Mouse (Mus musculus) forebrain, embryonic 12.5 days (tissue): ENCODE measurements around the gene Rtkn. TPM values are rescaled to one million over a fixed set of nuclear protein-coding genes. Genes with fewer than 3 reads are reported as not detected.

Experiments used
- ATAC-seq: fragments of 200-750 bp; cut with Nextera tagmentation; 2 replicates; pipeline ENCODE4 v1.8.0; 2017; ENCODE audit warnings: moderate TSS enrichment; ENCODE audit not compliant: low FRiP score
- H3K27ac ChIP-seq: fragments of 300-500 bp; sonication (generic); 2 replicates; pipeline ENCODE4 v1.5.1; 2016; ENCODE audit warnings: mild to moderate bottlenecking
- H3K27me3 ChIP-seq: fragments of 300-500 bp; sonication (generic); 2 replicates; pipeline ENCODE4 v1.6.1; 2016; ENCODE audit warnings: mild to moderate bottlenecking
- H3K36me3 ChIP-seq: fragments of 300-500 bp; sonication (generic); replicated peaks from 2 replicates; pipeline ENCODE4 v1.6.1; 2016; ENCODE audit warnings: mild to moderate bottlenecking
- H3K4me1 ChIP-seq: fragments of 300-500 bp; sonication (generic); 2 replicates; pipeline ENCODE4 v1.6.1; 2016
- H3K4me2 ChIP-seq: fragments of 300-500 bp; sonication (generic); 2 replicates; pipeline ENCODE4 v1.6.1; 2016; ENCODE audit warnings: mild to moderate bottlenecking, moderate library complexity
- H3K4me3 ChIP-seq: fragments of 300-500 bp; sonication (generic); replicated peaks from 2 replicates; pipeline ENCODE4 v1.5.1; 2016; ENCODE audit warnings: mild to moderate bottlenecking
- H3K9ac ChIP-seq: fragments of 300-500 bp; sonication (generic); 2 replicates; pipeline ENCODE4 v1.6.1; 2016; ENCODE audit warnings: mild to moderate bottlenecking
- H3K9me3 ChIP-seq: fragments of 300-500 bp; sonication (generic); 2 replicates; pipeline ENCODE4 v1.6.1; 2016
- WGBS: fragments of 180-500 bp; shearing (Covaris S2); methylation state at CpG from one replicate; pipeline ENCODE4 v1.1.7; 2016; 5-methylcytosine and 5-hydroxymethylcytosine counted together
- polyA plus RNA-seq: library from polyadenylated mRNA; unstranded; fragments of >200 nt; fragmentation: Nextera tagmentation; extraction: Ambion mirVana; gene quantifications from 2 replicates; pipeline ENCODE4 v1.2.1, GENCODE M21; 2016

Rtkn gene
- polyA plus RNA-seq, 1 experiment from 2014 or later, result 19.9 TPM

DNA sequence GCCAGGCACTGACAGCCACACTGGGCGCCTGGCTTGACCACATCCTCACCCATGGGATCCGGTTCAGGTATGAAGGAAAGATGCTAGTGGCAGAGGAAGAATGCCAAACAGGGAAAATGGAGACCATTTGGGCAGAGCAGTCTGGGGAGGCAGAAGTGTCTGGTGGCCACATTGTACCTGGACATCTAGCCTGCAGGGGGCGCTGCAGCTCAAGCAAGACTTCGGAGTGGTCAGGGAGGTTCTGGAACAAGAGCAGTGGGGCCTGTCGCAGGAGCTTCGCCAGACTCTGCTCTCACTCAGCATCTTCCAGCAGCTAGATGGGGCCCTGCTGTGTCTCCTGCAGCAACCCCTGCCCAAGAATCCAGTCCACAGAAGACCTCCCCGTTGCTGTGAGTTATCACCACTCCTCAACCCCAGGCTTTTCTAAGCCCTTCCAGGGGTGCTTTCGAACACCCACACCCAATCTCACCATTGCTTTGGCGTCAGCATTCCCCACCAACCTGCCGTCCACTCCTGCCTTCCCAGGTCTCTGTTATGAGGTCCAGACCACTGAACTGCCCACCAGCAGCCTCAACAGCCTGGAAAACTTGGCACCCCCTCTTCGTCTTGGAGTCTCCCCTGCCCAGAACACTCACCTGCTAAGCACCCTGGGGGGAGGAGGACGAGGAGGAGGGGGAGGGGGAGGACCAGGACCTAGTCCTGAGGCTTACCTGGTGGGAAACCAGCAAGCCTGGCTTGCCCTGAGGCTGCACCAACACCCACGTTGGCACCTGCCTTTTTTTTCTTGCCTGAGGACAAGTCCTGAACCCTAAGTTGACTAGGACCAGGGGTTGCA lies 27.5 kb upstream of the Rtkn start:
- Histone ChIP-seq H3K36me3 (peaks cover 5% of the 10 kb centered on the region; the same call in 1 of the 2 replicates), H3K9ac (peak overlapping the region; percentile 89; the same call in 1 of the 2 replicates), H3K4me3 (peak overlapping the region; percentile 91), H3K4me2 (peak overlapping the region; percentile 90), H3K4me1 (peaks cover 31% of the 10 kb centered on the region), H3K9me3 (no peaks in the 10 kb centered on the region), H3K27ac (0 out of 2 replicates have a peak overlapping the region, but pooled peaks have one; percentile 78), H3K27me3 (peaks cover 8% of the 10 kb centered on the region)
- ATAC-seq, result peak; percentile 51; the same call in 1 of the 2 replicates
- 35% methylated on average over 13 of the region's 13 CpGs for WGBS

DNA sequence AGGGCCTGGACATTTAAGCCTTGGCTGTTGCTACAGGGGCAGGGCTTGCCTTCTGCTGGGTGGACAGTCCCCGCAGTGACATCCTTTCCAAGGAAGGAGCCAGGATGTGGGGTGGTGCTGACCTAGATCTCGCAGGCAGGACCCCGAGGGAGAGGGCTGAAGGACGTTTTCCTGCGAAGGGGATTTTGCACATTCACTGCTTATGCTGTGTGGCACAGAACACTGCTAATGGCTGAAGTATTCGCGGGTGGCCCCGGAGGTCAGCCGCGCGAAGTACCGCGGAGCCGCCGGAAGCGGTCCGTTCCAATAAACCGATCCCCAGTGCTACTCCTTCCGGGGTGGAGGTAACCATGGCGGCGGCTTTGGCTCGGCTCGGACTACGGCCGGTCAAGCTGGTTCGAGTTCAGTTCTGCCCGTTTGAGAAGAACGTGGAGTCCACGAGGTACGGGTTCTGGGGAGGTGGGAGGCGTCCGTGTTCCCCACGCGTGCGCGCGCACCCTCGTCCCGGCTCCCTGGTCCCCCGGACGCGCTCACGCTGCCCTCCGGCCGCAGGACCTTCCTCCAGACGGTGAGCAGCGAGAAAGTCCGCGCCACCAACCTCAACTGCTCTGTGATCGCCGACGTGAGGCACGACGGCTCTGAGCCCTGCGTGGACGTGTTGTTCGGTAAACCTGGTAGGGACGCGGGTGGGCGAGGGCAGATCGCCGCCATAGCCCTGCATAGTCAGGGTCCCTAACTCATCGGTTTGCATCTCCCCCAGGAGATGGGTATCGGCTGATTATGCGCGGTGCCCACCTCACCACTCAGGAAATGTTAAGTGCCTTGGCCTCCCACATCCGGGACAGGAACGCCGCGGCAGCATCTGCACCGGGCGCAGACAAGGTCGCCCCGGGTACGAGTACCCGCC lies 26.2 kb upstream of the Rtkn start, which contains the start of gene Mrpl53:
Gene Mrpl53, plus strand, starts transcription at position 279 of the 907 bp plus-strand sequence.
- peak; percentile 86 for ATAC-seq
- no peaks in the 10 kb centered on the region for H3K27me3 ChIP-seq
- H3K9ac ChIP-seq, result peak within 1 kb of the TSS; percentile 89
- WGBS, result under 1% methylated on average over 76 of the region's 76 CpGs
- H3K4me3 ChIP-seq, result peak within 1 kb of the TSS; percentile 91
- no peaks in the 10 kb centered on the region for H3K9me3 ChIP-seq
- H3K27ac ChIP-seq, result peak within 1 kb of the TSS; percentile 78
- H3K4me2 ChIP-seq, result peak within 1 kb of the TSS; percentile 90
- peaks cover 23% of the 10 kb centered on the region for H3K4me1 ChIP-seq
- H3K36me3 ChIP-seq, result peaks cover 5% of the 10 kb centered on the region; the same call in 1 of the 2 replicates

DNA sequence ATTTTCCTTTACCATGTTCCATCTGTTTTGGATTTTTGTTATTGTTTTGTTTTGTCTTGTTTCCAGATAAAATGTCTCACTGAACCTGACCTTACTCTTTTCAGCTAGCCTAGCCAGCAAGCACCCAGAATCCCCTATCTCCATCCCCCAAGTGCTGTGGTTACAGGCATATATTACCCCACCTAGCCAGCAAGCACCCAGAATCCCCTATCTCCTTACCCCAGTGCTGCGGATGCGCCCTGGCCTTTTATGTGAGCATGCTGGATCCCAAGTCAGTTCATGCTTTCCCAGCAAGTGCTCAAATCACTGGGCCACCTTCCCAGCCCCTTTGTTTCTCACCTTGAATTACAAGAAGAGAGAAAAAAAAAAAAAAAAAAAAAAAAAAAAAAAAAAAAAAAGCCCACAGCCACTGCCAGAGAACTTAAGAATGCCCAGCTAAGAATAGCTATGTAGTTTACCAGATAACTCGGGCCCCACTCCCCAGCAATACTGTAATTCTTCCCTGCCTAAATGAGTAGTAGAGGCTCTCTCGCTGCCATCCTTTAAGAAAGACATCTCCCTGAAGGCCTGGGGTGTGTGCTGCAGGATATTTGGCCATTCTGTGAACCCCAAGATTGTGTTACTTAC lies 23.6 kb upstream of the Rtkn start:
- no peak for ATAC-seq
- 86% methylated on average over 4 of the region's 4 CpGs for WGBS

DNA sequence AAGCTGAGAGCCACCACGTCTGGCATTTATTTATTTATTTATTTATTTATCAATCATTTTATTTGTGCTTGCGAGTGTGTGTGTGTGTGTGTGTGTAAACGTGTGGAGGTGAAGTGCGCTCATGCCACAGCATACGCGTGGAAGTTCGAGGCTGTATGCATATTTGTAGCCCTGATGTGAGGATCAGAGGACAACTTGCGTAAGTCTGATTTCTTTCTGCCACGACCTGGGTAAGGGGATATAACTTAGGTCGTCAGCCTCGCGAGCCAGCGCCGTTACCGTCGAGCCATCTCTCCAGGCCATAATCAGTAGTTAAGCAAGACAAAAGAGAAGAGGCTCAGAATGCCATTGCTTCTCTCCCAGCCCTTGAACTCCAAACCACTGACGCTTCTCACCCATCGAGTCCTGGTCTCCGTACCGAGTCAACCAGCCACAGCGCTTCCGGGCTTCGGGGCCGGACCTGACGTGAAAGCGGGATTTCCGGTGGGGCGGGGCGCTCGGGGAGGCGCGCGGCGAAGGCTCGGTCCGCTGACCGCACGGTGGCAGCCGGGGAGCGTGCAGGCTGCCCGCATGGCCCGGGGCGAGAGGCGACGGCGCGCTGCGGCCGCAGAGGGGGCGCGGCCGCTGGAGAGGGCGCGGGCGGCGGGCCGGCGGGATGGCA lies 20.1 kb upstream of the Rtkn start, which contains the start of gene Mogs:
Gene Mogs, plus strand, starts transcription at position 486 of the 661 bp plus-strand sequence.
- Histone ChIP-seq H3K9ac (peak within 1 kb of the TSS; percentile 92), H3K4me1 (peaks cover 42% of the 10 kb centered on the region), H3K36me3 (peaks cover 34% of the 10 kb centered on the region), H3K27me3 (no peaks in the 10 kb centered on the region), H3K27ac (peak within 1 kb of the TSS; percentile 79), H3K4me2 (peak within 1 kb of the TSS; percentile 96), H3K4me3 (peak within 1 kb of the TSS; percentile 83), H3K9me3 (no peaks in the 10 kb centered on the region)
- WGBS, result 2% methylated on average over 45 of the region's 58 CpGs
- ATAC-seq, result peak; percentile 92

More for the DNA sequence above, 23.6 kb upstream of the Rtkn start:
- Histone ChIP-seq H3K4me2 (no peak overlapping the region), H3K27me3 (no peaks in the 10 kb centered on the region), H3K36me3 (peaks cover 5% of the 10 kb centered on the region; the same call in 1 of the 2 replicates), H3K9ac (no peak overlapping the region), H3K9me3 (no peaks in the 10 kb centered on the region), H3K4me1 (peaks cover 39% of the 10 kb centered on the region), H3K4me3 (no peak overlapping the region), H3K27ac (no peak overlapping the region)

DNA sequence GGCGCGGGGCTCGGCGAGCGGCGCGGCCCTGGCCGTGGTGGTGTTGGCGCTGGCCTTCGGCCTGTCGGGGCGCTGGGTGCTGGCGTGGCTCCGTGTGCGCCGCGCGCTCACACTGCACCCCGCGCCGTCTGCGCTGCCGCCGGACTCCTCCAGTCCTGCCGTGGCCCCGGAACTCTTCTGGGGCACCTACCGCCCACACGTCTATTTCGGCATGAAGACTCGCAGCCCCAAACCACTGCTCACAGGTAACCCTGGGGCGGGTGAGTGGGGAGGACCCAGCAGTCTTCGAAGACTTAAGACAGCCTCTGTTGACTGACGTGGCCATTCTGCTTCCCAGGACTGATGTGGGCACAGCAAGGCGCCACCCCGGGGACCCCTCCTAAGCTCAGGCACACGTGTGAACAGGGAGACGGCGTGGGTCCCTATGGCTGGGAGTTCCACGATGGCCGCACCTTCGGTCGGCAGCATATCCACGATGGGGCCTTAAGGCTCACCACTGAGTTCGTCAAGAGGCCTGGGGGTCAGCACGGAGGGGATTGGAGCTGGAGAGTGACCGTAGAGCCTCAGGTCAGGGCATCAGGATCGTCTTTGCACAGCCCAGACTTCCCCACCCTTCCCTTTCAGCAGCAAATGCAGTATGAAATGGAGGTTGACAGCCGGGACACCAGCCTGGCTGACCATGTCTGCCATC lies 19.4 kb upstream of the Rtkn start:
- Histone ChIP-seq H3K27me3 (no peaks in the 10 kb centered on the region), H3K4me3 (peak overlapping the region; percentile 83), H3K4me2 (peak overlapping the region; percentile 96), H3K9ac (peak overlapping the region; percentile 92), H3K9me3 (no peaks in the 10 kb centered on the region), H3K4me1 (peaks cover 44% of the 10 kb centered on the region), H3K36me3 (peaks cover 34% of the 10 kb centered on the region), H3K27ac (peak overlapping the region; percentile 79)
- WGBS, result 3% methylated on average over 27 of the region's 48 CpGs
- peak; percentile 75 for ATAC-seq

DNA sequence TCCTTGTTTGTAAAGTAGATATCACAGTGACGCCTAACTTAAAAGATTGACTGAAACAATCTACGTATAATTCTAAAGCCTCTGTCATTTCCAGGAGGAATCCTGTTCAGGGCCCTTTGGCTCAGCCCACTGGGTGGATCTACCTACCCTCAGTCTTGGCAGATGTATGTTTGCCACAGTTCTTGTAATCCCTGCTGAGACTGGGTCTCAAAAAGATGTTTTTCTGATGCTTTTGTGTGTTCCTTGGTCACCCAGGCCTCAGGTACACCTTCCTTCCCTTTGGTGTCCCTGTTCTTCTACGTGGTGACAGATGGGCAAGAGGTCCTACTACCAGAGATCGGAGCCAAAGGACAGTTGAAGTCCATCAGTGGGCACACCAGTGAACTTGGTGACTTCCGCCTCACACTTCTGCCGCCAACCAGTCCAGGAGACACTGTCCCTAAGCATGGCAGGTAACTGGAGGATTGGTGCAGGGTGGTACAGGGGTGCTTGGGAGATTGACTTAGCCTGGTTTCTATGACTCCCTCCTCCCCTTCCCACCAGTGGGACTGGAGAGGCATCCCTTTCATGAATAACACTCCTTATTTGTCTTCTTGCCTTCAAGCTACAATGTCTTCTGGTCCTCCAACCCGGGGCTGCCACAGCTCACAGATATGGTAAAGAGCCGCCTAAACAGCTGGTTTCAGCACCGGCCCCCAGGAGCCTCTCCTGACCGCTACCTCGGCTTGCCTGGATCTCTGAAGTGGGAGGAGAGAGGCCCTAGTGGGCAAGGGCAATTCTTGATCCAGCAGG lies 18.7 kb upstream of the Rtkn start:
- Histone ChIP-seq H3K27ac (no peak overlapping the region), H3K4me1 (peaks cover 44% of the 10 kb centered on the region), H3K4me2 (peak overlapping the region; percentile 96), H3K4me3 (peak overlapping the region; percentile 83), H3K9me3 (no peaks in the 10 kb centered on the region), H3K27me3 (no peaks in the 10 kb centered on the region), H3K9ac (peak overlapping the region; percentile 92), H3K36me3 (peaks cover 29% of the 10 kb centered on the region)
- 88% methylated on average over 11 of the region's 11 CpGs for WGBS
- ATAC-seq, result no peak

DNA sequence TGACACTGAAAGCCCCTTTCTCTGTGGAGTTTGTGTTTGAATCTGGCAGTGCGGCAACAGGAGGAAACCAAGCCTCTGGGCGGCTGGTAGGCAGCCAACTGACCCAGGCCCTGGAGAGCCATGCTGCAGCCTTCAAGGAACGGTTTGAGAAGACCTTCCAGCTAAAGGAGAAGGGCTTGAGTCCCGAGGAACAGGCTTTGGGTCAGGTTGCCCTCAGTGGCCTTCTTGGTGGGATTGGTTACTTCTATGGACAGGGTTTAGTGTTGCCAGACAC lies 18.2 kb upstream of the Rtkn start:
- WGBS, result 91% methylated on average over 4 of the region's 4 CpGs
- Histone ChIP-seq H3K27ac (no peak overlapping the region), H3K9me3 (no peaks in the 10 kb centered on the region), H3K36me3 (peaks cover 29% of the 10 kb centered on the region), H3K4me2 (peak overlapping the region; percentile 6; the same call in 1 of the 2 replicates), H3K4me3 (peak overlapping the region; percentile 83; the same call in 1 of the 2 replicates), H3K9ac (no peak overlapping the region), H3K27me3 (no peaks in the 10 kb centered on the region), H3K4me1 (peaks cover 45% of the 10 kb centered on the region)
- ATAC-seq, result no peak

DNA sequence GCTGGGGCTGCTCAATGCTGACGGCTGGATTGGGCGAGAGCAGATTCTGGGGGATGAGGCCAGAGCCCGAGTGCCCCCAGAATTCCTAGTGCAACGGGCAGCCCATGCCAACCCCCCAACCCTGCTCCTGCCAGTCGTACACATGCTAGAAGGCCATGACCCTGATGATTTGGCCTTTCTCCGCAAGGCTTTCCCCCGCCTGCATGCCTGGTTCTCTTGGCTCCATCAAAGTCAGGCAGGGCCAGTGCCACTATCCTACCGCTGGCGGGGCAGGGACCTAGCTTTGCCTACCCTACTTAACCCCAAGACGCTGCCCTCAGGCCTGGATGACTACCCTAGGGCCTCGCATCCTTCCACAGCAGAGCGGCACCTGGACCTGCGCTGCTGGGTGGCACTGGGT lies 17.6 kb upstream of the Rtkn start:
- no peak overlapping the region for H3K4me3 ChIP-seq
- peaks cover 29% of the 10 kb centered on the region for H3K36me3 ChIP-seq
- H3K27ac ChIP-seq, result no peak overlapping the region
- no peaks in the 10 kb centered on the region for H3K27me3 ChIP-seq
- ATAC-seq, result no peak
- H3K9me3 ChIP-seq, result no peaks in the 10 kb centered on the region
- H3K9ac ChIP-seq, result no peak overlapping the region
- H3K4me2 ChIP-seq, result no peak overlapping the region
- WGBS, result 91% methylated on average over 13 of the region's 13 CpGs
- H3K4me1 ChIP-seq, result peaks cover 50% of the 10 kb centered on the region

DNA sequence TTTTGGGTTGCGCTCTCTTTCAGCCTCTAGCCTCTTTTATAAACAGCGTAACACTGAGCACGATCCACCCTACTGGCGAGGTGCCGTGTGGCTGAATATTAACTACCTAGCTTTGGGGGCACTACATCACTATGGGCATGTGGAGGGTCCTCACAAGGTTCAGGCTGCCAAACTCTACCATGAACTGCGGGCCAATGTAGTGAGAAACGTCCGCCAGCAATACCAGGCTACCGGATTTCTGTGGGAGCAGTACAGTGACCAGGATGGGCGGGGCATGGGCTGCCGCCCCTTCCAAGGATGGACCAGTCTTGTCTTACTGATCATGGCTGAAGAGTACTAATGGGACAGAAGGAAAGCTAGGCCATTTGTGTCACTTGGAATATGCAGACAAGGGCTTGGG lies 16.9 kb upstream of the Rtkn start:
- Histone ChIP-seq H3K9me3 (no peaks in the 10 kb centered on the region), H3K4me3 (no peak overlapping the region), H3K4me1 (peaks cover 57% of the 10 kb centered on the region), H3K36me3 (peaks cover 35% of the 10 kb centered on the region), H3K27me3 (no peaks in the 10 kb centered on the region), H3K4me2 (no peak overlapping the region), H3K9ac (no peak overlapping the region), H3K27ac (peak overlapping the region; percentile 31; the same call in 1 of the 2 replicates)
- 89% methylated on average over 11 of the region's 11 CpGs for WGBS
- ATAC-seq, result no peak

DNA sequence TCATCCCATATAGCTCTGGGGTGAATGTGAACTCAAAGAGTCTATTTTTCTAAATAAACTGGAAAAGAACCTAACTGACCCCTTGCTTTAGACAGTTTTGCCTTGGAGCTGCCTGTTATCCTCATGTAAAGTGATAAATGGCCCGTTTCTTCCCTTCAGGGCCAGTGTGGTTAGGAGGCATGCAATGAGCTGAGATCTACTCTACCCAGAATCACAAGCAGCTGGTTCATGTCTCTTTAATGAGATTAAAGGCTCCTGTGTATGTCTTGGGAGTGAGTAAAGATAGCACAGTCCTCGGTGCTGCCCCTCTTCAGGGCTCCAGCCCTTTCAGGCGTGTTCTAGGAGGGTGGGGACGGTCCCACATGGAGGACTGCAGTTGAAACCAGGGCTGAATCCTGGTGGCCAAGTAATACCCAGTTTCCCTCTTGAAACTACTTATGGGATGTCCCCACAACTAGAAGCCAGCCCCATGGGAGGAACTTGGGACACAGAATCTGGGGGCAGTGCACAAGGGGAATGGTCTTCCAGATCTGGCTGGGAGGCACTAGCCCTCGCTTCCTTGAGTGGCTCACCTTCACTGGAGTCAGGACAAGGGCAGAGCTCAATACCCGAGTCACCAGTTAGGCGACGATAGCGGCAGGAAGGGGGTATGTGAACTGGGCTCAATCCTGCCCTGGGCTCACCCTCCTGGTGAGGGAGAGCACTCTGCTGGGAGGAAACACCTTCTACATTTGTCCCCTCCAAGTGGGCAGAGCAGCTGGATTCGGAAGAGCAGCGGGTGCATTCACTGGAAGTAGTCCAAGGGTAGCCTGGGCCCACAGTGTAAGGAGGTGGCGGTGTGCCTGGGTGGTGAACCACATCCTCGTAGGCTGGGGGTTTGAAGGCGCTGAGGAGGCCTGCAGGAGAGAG lies 16.2 kb upstream of the Rtkn start:
- 0 out of 2 replicates have a peak overlapping the region, but pooled peaks have one; percentile 46 for H3K27ac ChIP-seq
- H3K4me2 ChIP-seq, result no peak overlapping the region
- no peaks in the 10 kb centered on the region for H3K9me3 ChIP-seq
- 0 out of 2 replicates have a peak overlapping the region, but pooled peaks have one; percentile 86 for H3K9ac ChIP-seq
- H3K4me1 ChIP-seq, result peaks cover 64% of the 10 kb centered on the region
- no peak overlapping the region; the same call in 1 of the 2 replicates for H3K4me3 ChIP-seq
- H3K36me3 ChIP-seq, result peaks cover 39% of the 10 kb centered on the region
- no peaks in the 10 kb centered on the region for H3K27me3 ChIP-seq
- WGBS, result 90% methylated on average over 14 of the region's 14 CpGs
- ATAC-seq, result no peak
